Comparison of ENCODE assay signal across 8 mouse cellular contexts in genomic region chr4:150556382-150557221, GRCm38 (mm10).
DNase-seq lines count a peak whose midpoint lies in the region; ATAC-seq and TF ChIP-seq lines count a peak whose summit lies in the region.

No protein-coding gene starts in this region.

- peaks cover 28% of the 10 kb centered on the region for H3K4me1 ChIP-seq in hindbrain, embryonic 15.5 days (replicated peaks)

- peak overlapping the region; percentile 93 for H3K27ac ChIP-seq in gastrocnemius, adult 2 months
- H3K27ac ChIP-seq in hindbrain, embryonic 15.5 days (replicated peaks), result peak overlapping the region; percentile 89

- H3K4me3 ChIP-seq in gastrocnemius, adult 2 months, result peak overlapping the region; percentile 42
- H3K4me3 ChIP-seq in hindbrain, embryonic 15.5 days, result no peak overlapping the region

- TF ChIP-seq CTCF in gastrocnemius, adult 2 months (IDR thresholded peaks at IDR 0.05), result no peak

- no peak overlapping the region for H3K9ac ChIP-seq in hindbrain, embryonic 15.5 days

- no peaks in the 10 kb centered on the region for H3K36me3 ChIP-seq in hindbrain, embryonic 15.5 days

- H3K9me3 ChIP-seq in hindbrain, embryonic 15.5 days, result no peaks in the 10 kb centered on the region

- no peaks in the 10 kb centered on the region for H3K27me3 ChIP-seq in hindbrain, embryonic 15.5 days

- 4% methylated on average over 17 of the region's 17 CpGs for WGBS in hindbrain, embryonic 15.5 days

- intact Hi-C loops in gastrocnemius, adult 2 months (cut with DNase I), result loop anchor here (5.0 kb wide), 1 partner anchor 41 kb away; no protein-coding TSS in a partner anchor

- DNase-seq in R1 (ENCODE audit: low read depth, low spot score), result peak; percentile 31
- DNase-seq in cerebellum, postnatal 25 days, result peak; percentile 64 to 80
- DNase-seq in gastrocnemius, adult 2 months, result peak; percentile 90
- DNase-seq in layer of hippocampus, postnatal 14 days (ENCODE audit: low spot score in 2 of 2), result peak; percentile 74 to 94
- peak; percentile 87 for DNase-seq in lung, postnatal 10 days
- peak; percentile 66 for DNase-seq in ovary, postnatal 14 days (ENCODE audit: low spot score)
- peak; percentile 70 for DNase-seq in thymus, postnatal 14 days

- peak overlapping the region; percentile 27 for H3K4me2 ChIP-seq in hindbrain, embryonic 15.5 days

- peak; percentile 89 for ATAC-seq in hindbrain, embryonic 15.5 days (ENCODE audit: low FRiP score, low read depth)

Comparison
In these comparisons a context has a peak if more than half of its experiments do, and no peak if none do; other contexts are left out.
1. DNase-seq: peak in every context shown above with its lines; median percentile 90 in gastrocnemius, adult 2 months; 87 in lung, postnatal 10 days; 84 in layer of hippocampus, postnatal 14 days; 72 in cerebellum, postnatal 25 days; 70 in thymus, postnatal 14 days; 66 in ovary, postnatal 14 days; 31 in R1.